Mouse (Mus musculus) testis, postnatal 10 days (tissue): ENCODE data around the gene Mpo.

Experiments
- DNase-seq: peaks from one replicate; pipeline ENCODE4 v3.0.0; 2021; ENCODE audit warnings: low spot score

Mpo gene

DNA sequence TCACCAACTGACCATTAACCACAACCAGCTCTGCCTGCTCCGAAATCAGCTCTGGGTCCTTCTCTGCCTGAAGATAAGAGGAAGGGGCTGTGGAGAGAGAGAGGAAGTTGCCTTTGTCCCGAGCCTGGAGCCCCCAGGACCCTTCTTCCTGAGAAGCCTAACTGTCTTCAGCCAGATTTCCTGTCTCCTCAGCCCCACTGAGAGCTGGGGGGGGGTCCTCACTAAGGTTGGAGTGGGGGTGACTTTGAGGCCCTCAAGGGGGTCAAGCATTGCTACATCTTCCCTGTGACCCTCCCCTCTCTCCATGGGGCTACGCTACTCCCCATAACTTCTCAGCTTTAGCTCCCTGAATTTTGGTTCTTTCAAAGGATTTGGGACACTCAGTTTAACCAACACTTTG, at the start of gene Mpo:
Gene Mpo, plus strand, starts transcription at position 122 of the 400 bp plus-strand sequence.
- DNase-seq: no peak

DNA sequence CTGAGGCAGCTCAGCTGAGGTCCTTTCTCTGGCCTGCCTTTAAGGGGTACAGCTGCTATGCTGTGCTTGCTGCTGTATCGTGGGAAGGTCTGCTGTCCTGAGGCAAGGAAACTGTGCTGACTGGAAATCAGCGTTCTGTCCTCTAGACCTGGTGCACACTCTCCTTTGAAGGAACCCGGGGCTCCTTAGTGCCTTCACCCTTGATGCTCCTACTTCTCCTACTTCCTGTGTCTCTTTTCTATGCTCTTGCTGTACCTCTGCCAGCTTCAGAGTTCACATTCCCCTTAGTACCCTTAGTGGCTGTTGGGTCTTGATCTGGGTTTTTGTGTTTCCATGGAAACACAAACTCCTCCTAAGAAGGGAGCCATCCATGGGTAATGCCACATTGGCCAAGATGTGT, 49.7 kb upstream of the Mpo start:
- DNase-seq: no peak

DNA sequence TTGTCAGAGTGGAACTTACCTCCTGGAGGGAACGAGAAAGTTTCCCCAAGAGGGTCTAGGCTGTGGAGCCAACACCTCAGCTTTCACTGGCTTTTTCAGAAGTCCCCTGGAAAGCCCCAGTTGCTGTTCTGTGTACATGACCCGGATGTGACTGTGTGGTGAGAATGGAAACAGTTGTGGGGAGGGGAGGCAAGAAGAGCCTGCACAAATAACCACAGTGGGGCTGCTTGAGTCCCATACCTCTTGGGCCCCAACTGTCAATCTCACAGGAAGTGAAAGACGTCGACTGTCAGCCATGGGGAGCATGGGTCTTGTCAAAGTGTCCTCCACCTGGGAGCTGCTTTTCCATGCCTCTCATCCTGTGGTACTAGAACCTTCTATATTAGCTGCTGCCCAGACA, 48.4 kb upstream of the Mpo start:
- no peak for DNase-seq

DNA sequence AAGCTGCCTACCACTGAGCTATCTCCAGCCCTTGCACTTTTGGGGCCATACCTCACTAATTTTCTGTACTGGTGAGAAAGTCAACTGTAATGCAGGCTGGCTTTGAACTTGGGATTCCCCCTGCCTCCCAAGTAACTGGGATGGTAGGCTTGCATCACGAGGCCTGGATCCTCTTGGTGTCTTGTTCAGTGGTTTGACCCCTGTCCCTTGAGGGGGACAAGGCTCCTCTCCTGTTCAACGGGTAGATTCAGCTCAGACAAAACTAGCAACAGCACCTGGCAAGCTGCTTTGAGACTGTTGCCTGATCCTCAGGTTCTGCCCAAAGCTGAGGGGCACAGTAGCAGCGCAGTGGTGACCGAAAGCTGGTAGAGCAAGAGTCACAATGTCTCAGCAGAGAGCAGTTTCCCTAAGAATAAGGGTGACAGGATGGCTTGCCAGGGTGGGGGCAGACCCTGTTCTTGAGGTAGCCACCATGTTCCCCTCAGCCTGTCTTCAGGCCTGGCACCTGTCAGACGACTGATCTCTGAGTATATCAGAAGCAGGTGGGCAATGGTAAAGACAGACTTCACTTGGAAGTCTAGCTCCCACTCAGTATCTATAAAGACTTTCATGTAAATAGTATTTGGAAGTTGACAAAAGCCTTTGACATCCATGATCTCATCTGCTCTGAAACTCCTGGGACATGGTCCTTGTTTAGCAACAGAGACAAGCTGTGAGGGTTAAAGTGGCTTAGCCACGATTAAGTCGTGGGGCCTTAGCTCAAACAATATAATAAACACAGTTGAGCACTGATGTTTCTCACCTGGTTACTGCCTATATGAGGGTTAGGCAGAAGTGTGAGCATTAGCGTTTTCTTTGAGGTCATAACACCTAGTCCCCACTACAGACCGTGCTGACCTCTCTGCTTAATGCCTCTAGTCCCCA, 47.5 kb upstream of the Mpo start:
- DNase-seq: no peak

DNA sequence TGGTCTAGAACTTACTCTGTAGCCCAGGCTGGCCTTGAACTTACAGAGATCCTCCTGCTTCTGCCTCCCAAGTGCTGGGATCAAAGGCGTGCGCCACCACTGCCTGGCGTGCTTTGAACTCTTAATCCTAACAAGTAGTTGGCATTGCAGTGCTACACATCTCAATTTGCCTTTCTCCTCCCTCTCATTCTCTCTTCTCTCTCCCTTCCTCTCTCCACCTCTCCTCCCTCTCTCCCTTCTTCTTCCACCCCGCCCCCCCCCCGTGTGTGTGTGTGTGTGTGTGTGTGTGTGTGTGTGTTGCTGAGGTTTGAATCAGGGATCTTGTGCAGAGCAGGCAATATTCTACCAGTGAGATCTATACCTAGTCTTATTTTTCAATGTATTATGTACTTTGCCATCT, 46.1 kb upstream of the Mpo start:
- no peak for DNase-seq

DNA sequence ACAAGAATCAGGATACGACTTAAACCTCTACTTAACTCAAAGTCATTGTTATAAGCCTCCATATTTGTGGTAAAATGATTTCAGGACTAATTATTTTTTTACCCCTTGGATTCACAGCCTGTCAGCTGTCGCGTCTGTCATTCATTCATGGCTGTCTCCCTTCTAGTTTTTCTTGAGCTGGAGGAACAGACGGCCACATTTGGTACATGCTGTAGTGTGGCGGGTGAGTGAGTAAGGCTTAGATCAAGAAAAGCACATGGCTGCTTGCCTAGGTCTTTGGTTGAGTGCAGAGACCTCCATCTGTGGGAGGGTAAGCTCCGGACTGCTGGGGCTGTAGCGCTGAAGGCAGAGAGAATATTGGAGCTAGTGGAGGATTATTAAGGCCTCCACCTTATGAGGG, 45.7 kb upstream of the Mpo start:
- no peak for DNase-seq

DNA sequence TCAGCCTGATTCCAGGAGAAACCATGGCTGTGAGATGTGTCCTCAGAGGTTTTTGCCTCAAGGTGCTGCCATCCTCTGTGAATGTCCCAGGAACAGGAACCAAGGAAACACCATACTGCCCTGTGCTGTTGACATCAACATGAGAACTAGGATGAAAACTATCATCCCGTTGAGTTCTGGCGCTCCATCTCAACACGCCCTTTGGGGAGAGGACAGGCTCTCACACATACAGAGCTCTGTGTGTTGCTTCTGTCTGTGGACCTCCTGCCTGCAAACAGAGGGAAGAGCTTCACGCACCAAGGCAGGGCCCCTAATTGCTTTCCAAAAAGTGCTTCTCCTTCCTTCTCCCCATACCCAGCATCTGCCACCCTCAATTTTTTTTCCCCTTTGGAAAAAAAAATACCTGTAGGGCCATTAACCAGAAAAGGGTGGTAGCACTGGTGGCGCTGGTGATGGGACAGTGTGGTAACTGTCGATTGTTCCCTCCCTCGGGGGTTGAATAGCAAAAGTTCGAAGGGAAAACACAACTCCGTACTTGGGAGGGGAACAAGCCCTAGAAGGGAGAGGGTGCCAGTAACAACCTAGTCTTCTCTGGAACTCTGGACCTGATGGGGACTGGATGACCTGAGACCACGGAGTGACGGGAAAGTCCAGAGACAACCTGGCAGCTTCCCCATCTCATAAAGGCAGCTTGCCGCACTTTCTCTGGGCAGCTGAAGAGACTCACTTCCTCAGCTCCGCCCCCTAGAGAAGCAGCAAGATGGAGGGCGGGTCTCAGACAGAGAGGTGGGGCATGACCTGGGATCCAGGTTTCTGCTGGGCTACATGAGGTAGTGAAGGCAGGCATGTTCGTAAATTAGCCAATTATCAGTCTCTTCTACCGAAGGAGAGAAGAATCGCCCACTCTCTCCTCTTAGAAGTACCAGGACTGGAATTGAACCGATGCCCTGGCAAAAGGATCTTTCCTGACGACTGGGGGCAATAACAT, 45.0 kb upstream of the Mpo start:
- DNase-seq: no peak

DNA sequence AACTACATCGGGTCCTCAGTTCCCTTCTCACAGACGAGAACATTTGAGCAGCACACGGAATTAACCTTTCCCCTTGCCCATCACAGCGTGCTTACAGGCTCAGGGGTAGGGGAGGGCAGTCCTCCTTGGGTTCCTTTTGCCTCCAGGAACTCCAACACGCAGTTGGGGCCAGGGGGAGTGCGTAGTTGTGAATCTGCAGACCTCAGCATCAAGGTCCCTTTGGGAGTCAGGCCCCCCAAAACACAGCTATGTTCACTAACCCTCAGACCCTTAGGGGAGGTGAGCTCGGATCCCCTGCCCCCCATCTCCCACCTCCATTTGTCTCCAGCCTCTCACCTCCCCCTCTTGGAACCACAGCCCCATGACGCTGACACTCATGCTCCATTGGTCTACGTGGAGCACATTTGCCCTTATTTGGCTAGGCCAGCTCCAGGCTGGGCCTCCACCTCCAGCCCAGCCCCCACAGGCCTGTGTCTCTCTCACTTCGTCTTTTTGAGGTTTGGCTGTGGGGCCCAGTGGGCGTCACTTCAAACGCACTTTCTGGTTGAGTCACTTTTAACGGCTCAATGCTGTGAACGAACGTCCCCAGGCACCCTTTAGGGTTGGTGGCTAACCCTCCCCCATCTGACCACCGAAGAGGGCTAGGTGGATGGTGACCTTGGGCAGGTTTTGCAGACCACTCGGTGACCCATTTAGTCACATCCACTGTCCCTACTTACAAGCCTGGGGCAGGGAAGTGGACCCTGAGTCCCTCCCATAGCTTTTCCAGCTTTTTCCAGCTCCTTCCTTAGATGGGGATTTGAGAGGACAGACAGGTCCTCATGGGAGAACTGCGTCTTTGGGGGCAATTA, 44.0 kb upstream of the Mpo start:
- no peak for DNase-seq

DNA sequence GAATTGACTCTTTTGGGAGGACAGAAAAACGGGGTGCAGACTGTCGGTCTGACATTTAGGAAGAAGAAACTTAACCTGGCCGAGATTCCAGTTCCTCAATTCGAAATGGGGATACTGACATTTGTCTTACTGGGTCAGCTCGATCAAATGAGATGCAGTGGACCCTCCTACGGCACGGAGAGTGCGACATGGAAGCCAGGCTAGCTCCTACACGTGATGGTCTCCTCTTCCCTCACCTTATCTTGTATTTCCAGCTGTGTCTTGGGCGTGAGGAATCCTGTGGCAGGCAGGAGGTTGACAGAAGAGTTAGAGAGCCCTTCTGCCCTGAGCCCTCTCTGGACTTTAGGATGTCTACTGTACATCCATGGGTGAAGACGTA, 43.3 kb upstream of the Mpo start:
- no peak for DNase-seq

DNA sequence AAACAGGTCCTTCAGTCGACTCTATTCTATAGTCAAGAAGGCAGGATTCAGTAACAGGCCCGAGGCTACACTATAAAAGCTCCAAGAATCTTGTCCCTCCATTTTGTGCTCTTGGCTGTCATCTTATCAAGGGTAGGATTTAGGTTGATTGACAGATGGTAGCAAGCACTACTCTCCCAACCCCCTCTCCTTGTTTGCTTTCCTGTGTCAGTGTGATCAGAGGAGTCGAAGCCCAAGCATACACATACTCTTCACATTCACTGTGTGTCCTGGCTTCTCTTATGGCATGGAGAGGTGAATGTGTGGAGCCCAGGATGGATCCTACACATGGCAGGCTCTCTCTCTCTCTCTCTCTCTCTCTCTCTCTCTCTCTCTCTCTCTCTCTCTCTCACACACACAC, 42.9 kb upstream of the Mpo start:
- no peak for DNase-seq

DNA sequence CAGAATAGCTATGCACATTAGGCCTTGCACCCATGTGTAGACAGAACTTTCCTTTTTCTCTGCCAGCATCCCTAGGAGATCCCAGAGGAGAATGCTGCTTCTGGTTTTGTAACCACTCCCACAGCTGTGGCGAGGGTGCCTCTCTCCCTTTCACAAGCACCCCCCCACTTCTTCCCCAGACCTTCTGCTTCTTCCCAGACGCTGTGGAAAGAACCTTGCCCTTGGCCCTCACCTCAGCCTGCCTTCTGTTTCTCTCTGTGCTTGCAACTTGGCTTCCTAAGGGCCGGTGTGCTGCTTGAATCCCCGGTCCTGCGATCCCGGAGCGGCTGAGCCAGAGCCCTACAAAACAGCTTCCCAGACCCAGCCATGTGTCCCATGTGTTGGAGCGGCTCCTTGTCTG, 42.4 kb upstream of the Mpo start:
- no peak for DNase-seq

DNA sequence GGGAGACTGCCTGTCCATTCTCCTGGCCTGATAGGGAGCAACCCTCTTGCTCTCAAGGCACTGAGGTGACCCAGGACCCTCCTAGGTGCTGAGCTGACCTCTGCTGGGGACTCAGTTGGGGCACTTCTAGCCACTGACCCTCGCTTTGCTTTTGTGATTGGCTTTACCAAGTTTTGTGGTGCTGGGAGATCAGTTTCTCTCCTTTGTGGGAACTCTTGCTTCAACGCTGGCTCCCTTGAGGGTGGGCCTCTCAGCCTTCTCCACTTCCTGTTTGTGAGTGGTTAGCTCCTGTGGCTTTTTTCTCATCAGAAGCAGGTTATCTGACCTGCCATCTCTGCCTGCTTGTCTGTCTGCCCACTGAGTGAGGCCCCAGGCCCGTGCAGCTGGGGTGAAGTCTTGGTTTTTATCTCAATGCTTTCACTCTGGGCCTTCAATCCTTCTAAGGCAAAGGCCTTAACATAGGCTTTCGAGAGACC, 41.9 kb upstream of the Mpo start:
- no peak for DNase-seq

DNA sequence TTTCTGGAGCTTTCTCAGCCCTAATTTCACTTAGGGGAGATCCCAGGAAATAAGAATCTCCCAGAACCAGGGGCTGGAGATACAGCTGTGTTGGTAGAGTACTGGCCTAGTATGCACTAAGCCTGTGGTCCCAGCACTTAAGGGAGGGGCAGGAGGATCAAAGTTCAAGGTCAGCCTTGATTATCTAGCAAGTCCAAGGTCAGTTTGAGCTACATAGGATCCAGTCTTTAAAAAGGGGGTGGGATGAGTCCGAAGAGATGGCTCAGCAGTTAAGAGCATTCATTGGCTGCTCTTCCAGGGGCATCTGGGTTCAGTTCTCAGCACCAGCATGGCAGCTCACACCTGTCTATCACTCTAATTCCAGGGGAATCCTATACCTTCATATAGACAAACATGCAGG, 41.1 kb upstream of the Mpo start:
- DNase-seq: no peak

DNA sequence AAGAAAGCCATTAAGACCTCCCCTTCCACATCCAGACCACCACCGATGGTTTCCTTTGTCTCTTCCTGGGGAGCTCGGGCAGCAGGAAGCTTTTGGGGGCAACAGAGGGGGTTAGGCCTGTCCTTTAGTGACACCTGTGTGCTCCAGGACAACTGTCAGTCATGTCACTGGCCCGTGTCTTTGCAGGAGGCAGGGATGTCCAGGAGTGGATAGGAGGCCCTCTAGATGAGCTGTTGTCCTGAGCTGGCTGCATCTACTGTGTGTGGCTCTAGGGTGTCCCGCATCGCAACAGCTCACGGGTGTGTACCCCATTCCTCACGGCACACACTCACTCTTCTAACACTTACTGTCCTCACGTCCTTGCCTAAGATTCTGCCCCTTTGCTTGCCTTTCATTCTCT, 40.1 kb upstream of the Mpo start:
- no peak for DNase-seq

DNA sequence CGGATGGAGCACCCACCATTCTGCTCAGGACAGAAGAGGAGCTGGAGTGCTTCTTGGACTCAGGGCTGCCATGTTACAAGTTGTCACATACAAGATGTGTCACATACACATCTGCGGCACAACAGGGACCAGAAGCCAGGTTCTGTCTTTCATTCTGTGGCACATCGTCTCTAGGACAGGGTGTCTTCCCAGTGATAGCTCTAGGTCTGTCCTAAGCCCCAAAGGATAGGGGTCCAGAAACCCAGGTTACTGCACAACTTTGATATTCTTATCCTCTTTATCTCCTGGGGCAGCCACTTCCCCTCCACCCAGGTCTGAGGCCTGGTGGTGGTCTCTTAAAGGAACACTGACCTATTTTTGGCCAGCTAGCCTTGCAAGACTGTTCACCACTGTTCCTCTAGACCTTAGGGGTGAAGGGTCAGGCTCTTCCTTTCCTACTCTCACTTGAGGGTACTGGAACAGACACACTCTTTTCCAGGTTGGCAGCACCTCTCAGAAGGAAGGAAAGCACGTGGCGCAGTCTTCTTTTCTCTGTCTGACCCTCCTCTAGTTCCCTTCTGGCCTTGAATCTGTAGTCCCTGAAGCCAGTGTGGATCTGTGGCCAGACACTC, 39.4 kb upstream of the Mpo start:
- DNase-seq: no peak

DNA sequence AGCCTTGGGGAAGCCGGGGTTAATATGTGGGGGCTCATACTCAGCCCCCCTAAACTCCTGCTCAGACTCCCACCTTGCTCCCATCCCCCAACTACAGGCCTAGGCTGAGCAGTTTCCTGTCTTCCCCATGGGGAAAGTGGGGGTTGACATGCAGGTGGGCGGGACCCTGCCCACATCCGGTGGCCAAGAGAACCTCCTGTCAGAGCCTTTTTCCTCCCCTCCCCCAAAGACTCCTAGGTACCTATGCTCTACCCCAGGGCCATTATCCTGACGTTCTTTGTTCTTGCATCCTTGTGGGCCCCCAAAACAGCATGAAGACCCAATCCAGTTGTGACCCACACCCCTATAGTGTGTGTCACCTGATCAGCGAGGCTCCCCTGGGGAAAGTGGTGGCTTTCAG, 38.8 kb upstream of the Mpo start:
- DNase-seq: no peak

DNA sequence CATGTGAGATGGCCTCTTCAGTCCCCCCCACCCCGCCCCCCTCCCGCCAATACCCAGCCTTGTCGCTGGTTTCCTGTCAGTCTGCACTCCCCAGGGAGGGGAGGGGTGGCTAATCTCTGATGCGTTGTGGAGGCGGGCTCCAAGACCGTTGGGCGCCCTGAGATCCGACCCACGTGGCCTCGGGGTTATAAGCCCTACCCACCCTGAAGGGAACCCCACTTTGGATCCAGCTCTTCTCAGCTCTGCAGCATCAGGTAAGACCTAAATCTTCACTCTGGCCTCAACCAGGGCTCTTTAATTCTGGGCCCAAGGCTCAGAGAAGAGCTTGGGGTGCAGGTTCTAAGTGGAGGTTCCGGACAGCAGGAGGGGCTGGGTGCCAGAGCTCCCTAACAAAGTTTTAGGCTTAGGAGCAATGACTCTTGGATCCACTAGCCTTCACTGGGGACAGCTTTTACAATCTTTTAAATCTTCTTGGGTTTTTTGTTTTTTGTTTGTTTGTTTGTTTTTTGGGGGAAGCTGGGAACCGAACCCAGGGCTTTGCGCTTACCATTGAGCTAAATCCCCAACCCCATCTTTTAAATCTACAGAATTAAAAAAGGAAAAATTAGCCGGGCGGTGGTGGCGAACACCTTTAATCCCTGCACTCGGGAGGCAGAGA, 37.9 kb upstream of the Mpo start:
- no peak for DNase-seq

DNA sequence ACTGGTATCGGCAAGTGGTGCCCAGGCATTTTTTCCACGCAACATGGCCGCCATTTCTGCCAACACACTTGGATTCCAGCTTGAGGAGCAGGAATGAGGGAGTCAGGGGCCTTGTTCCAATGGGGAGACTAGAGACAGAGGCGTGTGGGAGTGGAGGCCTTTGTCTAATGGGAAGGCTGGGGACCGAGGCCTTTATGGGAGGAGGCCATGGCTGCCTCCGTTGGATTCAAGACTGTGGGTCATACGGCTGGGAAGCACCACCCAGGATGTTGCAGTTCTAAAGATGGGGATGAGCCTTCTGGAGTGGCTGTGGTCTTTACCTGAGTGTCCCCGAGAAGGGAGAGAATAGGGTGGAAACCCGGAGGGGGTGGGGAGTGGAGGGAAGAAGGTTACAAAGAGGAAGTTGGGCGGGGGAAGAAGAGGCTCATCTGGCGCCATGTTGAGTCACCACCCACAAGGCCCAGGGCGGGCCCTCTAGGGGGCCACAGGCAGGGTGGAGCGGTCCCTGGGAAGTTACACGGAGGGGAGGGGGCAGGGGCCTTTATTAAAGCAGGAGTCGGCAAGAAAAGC, 37.0 kb upstream of the Mpo start:
- no peak for DNase-seq

DNA sequence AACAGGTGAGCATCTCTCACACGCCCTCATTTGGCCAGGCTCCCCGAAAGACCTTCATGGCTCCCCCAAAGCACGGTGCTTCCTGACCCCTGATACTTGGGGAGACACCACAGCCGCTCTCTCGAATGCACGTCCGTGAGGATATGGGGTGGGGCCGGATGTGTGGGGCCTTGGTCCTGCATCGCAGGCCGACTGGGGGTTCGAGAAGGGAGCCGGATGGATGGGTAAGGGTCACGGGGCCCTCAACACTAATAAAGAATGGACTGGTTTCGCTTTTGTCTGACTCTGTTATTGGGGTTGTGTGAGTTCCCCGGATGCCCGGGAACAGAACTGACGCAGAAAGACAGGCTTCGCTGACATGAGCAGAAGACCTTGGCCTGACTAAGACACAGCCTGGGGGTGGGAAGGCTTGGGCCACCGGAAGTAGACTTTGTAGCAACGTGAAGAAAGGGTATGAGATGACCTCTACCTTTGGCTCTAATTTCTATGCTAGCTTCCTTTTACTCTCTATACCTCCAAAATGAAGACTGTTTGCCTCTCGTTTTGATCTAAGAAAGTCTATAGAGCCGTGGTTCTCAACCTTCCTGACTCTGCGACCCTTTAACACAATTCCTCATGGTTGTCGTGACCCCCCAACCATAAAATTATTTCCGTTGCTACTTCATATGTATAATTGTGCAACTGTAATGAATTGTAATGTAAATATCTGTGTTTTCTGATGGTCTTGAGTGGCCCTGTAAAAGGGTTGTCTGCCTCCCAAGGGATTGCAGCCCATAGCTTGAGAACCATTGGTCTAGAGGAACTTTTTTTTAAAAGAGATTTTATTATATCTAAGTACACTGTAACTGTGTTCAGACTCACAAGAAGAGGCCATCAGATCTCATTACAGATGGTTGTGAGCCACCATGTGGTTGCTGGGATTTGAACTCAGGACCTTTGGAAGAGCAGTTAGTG, 36.1 kb upstream of the Mpo start:
- no peak for DNase-seq
